Mouse (Mus musculus) spleen, adult 2 months (tissue): ENCODE measurements around the gene Tdrd6.

Experiments used
- CTCF ChIP-seq: fragments of 200-500 bp; IDR thresholded peaks from 2 replicates; pipeline ENCODE4 v1.5.1; 2011; ENCODE audit warnings: mild to moderate bottlenecking, inconsistent platforms; ENCODE audit not compliant: insufficient read depth, insufficient read length, insufficient replicate concordance; ENCODE audit errors: extremely low read depth
- POLR2A ChIP-seq: fragments of 200-500 bp; IDR thresholded peaks from 2 replicates; pipeline ENCODE4 v1.6.1; 2011; ENCODE audit warnings: low read depth, low read length, inconsistent platforms

DNA sequence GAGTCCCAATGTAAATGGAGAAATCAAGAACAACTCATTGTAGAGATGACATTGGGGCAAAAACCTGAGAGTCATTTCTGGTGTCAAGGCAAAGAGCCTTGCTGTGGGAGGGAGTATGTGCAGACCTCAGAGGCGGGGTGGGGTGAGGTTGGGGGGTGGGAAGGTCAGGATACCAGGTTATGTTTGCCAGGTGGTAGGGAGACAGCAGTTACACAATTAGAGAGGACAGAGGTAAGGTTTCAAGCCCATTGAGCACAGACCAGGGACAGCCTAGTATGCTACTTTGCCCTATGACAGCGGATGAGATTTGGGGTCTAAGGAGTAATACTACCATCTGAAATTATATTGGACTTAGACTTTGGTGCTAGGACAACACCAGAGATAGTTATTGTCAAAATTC is 42.8 kb downstream of the Tdrd6 start:
- TF ChIP-seq POLR2A (no peak), CTCF (no peak)
